Mouse (Mus musculus): Measurements from ENCODE around the gene Kifc3.

DNA sequence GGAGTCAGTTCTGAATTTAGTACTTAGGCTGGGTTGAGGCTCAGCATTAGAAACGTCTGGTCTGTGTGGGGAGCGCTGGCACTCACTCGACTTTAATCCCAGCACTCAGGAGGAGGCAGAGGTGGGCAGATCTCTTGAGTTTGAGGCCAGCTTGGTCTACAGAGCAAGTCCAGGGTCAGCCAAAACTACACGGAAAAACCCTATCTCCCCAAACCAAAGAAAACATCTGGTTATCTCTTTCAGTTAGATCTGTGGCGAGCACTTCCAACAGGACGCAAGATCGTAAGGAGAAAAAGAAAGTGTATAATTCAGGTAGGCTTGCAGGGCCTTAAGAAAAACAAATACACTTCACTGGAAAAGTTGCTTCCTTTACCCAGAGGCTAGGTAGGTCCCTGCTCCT is 20.8 kb downstream of the Kifc3 start:
- TF ChIP-seq CTCF (conservative IDR thresholded peaks at IDR 0.05; ENCODE audit: low read length) = no peak
- TF ChIP-seq POU5F1 (IDR thresholded peaks at IDR 0.05; ENCODE audit: borderline replicate concordance, low read length) = no peak
- TF ChIP-seq NANOG (IDR thresholded peaks at IDR 0.05; ENCODE audit: borderline replicate concordance, low read length) = no peak
